Mouse (Mus musculus) bone marrow macrophage, adult 2 months (primary cell): ENCODE results near the gene Mrps34.

ENCODE experiments used
- CTCF ChIP-seq: IDR thresholded peaks from 2 replicates; pipeline ENCODE4 v1.5.1; 2012; ENCODE audit warnings: low read depth, mild to moderate bottlenecking, low read length, moderate library complexity
- POLR2A ChIP-seq: IDR thresholded peaks from 2 replicates; pipeline ENCODE4 v1.6.1; 2012; ENCODE audit warnings: mild to moderate bottlenecking, low read depth, low read length, borderline replicate concordance

GRCm38 (mm10) chr17:24865776-24866175, 29.1 kb upstream of the Mrps34 start, which contains the start of gene Igfals:
- TF ChIP-seq CTCF: no peak
- TF ChIP-seq POLR2A: no peak
